In the genomic region with DNA sequence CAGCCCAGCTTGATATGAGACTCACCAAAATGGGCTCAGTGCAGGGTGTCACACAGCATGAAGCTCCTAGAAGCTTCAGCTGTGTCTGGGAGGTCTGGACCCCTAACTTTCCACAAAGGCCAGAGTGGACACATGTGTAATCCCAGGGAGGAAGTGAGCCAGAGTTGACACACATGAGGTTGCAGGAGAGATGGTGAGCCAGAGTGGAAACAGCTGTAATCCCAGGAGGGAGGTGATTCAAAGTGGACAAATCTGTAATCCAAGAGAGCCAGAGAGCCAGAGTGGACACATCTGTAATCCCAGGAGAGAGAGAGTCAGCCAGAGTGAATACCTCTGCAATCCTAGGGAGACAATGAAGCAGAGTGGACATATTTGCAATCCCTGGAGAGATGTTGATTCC, we compare ENCODE assay signal across 15 mouse cellular contexts.
"Had no signal": no experiment of that assay in that cellular context is flagged by ENCODE, and none has a peak within 500 bp of the region (broad histone marks: within the 10 kb centered on the region; RNA-seq: fewer than 3 reads in every experiment).

No protein-coding gene starts in this region.

- H3K4me1 ChIP-seq: heart, embryonic 12.5 days; hindbrain, embryonic 10.5 days; hindbrain, embryonic 12.5 days; intestine, embryonic 15.5 days; kidney, embryonic 15.5 days; limb, embryonic 13.5 days; limb, embryonic 15.5 days; liver, embryonic 12.5 days had no signal

- H3K4me3 ChIP-seq: heart, adult 2 months; heart, embryonic 12.5 days; hindbrain, embryonic 10.5 days; hindbrain, embryonic 12.5 days; intestine, embryonic 15.5 days; kidney, embryonic 15.5 days; limb, embryonic 13.5 days; limb, embryonic 15.5 days; liver, embryonic 12.5 days had no signal

- ATAC-seq: hindbrain, embryonic 16.5 days; inflammation-experienced regulatory T-cells, adult 6 months; liver, embryonic 12.5 days had no signal

- DNase-seq: layer of hippocampus, adult 9-11 months had no signal

- H3K9ac ChIP-seq: heart, embryonic 12.5 days; hindbrain, embryonic 12.5 days; hindbrain, embryonic 14.5 days; intestine, embryonic 15.5 days; kidney, embryonic 15.5 days; limb, embryonic 13.5 days; limb, embryonic 15.5 days; liver, embryonic 12.5 days; liver, embryonic 14.5 days had no signal

- H3K9me3 ChIP-seq: hindbrain, embryonic 12.5 days; intestine, embryonic 15.5 days; kidney, embryonic 15.5 days; limb, embryonic 13.5 days; limb, embryonic 15.5 days; liver, embryonic 12.5 days had no signal

- H3K36me3 ChIP-seq: heart, embryonic 12.5 days; hindbrain, embryonic 10.5 days; hindbrain, embryonic 12.5 days; intestine, embryonic 15.5 days; kidney, embryonic 15.5 days; limb, embryonic 13.5 days; limb, embryonic 15.5 days; liver, embryonic 12.5 days had no signal

- H3K27ac ChIP-seq: heart, adult 2 months; hindbrain, embryonic 10.5 days; hindbrain, embryonic 12.5 days; hindbrain, embryonic 14.5 days; intestine, embryonic 15.5 days; kidney, embryonic 15.5 days; kidney, postnatal 0 days; limb, embryonic 13.5 days; limb, embryonic 15.5 days; liver, embryonic 12.5 days; liver, embryonic 14.5 days had no signal

- H3K27me3 ChIP-seq: heart, embryonic 12.5 days; intestine, embryonic 15.5 days; kidney, embryonic 15.5 days; limb, embryonic 13.5 days; limb, embryonic 15.5 days; liver, embryonic 12.5 days had no signal

- H3K4me2 ChIP-seq: heart, embryonic 12.5 days; hindbrain, embryonic 12.5 days; hindbrain, embryonic 14.5 days; intestine, embryonic 15.5 days; kidney, embryonic 15.5 days; limb, embryonic 13.5 days; limb, embryonic 15.5 days; liver, embryonic 12.5 days had no signal
